Mouse (Mus musculus) lung, postnatal 14 days (tissue): Measurements from ENCODE around the gene Olfr1564.
"Not testable (repeated sequence)": the region's sequence is repeated elsewhere in the genome, so short reads cannot be mapped to it uniquely, and the experiment has no call there.

Experiments
- DNase-seq: peaks from one replicate; pipeline ENCODE4 v3.0.0; 2021

The Olfr1564 gene

GRCm38 (mm10) chr17:33221590-33221989 is at the start of gene Olfr1564:
TSS of gene Olfr1564 (minus strand) at chr17:33221690.
- DNase-seq, result no peak

DNA sequence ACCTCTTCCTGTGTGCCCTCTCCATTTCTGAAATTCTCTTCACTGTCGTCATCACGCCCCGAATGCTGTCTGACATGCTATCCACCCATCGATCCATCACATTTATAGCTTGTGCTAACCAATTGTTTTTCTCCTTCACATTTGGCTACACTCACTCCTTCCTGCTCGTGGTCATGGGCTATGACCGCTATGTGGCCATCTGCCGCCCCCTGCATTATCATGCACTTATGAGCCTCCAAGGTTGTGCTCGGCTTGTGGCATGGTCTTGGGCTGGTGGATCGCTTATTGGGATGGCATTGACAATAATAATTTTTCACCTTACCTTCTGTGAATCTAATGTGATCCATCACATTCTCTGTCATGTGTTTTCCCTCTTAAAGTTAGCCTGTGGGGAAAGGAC is 47.4 kb upstream of the Olfr1564 start:
- DNase-seq, result no peak

DNA sequence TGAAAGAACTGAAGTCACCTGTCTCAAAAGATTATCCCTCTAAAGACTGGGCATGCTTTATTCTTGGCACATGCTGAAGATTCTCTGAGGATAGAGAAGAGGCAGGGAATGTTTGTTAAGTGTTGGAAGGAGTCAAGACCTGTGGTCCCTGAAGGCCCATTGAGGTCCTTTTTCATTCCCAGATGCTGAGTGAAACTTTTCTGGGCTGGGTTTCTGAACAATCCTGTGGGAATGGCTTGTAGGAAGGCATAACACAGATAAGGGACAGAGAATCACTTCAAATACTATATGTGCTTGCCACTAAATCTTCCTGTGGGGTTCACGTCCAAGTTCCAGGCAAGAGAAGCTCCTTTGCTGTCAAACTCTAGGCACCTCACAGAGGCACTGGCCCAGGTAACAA is 42.9 kb upstream of the Olfr1564 start, which contains the start of gene Olfr63:
Olfr63 (plus strand) TSS at position 301 of the 400 bp plus-strand sequence.
- DNase-seq, result no peak

DNA sequence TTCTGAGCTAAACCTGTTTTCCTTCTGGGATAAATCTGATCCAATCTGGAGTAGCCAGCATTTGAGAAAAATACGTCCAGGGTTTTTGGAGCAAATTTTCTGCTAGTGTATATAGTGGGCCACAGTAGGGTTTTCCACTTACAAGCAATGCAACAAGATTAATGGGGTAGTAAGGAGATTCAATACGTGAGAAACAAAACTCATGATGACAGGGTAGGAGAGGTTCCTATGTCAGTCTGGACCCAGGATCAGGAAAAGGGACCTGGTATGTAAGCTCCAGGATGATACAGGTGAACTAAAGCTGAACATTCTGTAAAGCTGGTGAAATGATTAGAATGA is 33.8 kb upstream of the Olfr1564 start:
- DNase-seq, result not testable (repeated sequence)

GRCm38 (mm10) chr17:33254530-33255318 is 33.2 kb upstream of the Olfr1564 start, which contains the start of gene Zfp955a:
TSS of gene Zfp955a (minus strand) at chr17:33255145.
- not testable (repeated sequence) for DNase-seq

GRCm38 (mm10) chr17:33236646-33237045 is 15.2 kb upstream of the Olfr1564 start:
- not testable (repeated sequence) for DNase-seq

DNA sequence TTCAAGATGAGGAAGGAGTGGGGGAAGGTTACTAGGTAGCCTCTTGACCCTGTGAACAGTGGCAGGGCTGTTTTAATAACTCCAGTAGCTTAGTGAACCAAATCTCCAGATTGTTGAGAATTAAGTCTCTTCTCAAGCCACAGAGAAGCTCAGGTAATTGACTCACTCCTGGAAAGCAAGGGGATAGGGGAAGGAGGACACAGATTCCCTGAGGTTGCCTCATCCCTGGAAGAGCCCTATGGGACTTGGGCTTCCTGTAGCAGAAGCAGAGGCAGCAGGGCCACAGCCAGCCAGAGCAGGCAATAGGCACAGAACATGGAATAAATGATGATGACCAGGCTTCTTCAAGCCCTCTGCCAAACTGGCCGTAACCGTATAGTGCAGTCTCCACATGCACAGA is 30.5 kb downstream of the Olfr1564 start, which contains the start of gene Olfr239:
Olfr239 (plus strand) TSS at position 301 of the 400 bp plus-strand sequence.
- not testable (repeated sequence) for DNase-seq

- not testable (repeated sequence) for DNase-seq
Measured at GRCm38 (mm10) chr17:33168147-33168546, 53.3 kb downstream of the Olfr1564 start, which contains the start of gene Olfr55. TSS of gene Olfr55 (plus strand) at chr17:33168447.
